Mouse (Mus musculus) neural tube, embryonic 11.5 days (tissue): ENCODE data around the gene 1110008P14Rik. TPM values are rescaled to one million over a fixed set of nuclear protein-coding genes. Genes with fewer than 3 reads are reported as not detected.
A peak's percentile ranks its signal among the peaks of the same experiment; 100 is the strongest.

Experiments used
- ATAC-seq: fragments of 200-750 bp; cut with Nextera tagmentation; 2 replicates; pipeline ENCODE4 v1.8.0; 2017; ENCODE audit warnings: moderate number of reproducible peaks, mild to moderate bottlenecking, moderate TSS enrichment, moderate library complexity; ENCODE audit not compliant: insufficient read depth, low FRiP score, low TSS enrichment
- DNase-seq: peaks from one replicate; pipeline ENCODE4 v3.0.0-alpha.2; 2015; ENCODE audit warnings: low spot score
- H3K27ac ChIP-seq: fragments of 300-500 bp; sonication (generic); 2 replicates; pipeline ENCODE4 v1.5.1; 2014; ENCODE audit warnings: low read depth, mild to moderate bottlenecking, low read length
- H3K27me3 ChIP-seq: fragments of 300-500 bp; sonication (generic); 2 replicates; pipeline ENCODE4 v1.6.1; 2014; ENCODE audit warnings: mild to moderate bottlenecking, low read length, mixed read lengths; ENCODE audit not compliant: control insufficient read depth, insufficient read depth
- H3K36me3 ChIP-seq: fragments of 300-500 bp; sonication (generic); 2 replicates; pipeline ENCODE4 v1.6.1; 2014; ENCODE audit warnings: mild to moderate bottlenecking, low read length, moderate library complexity, mixed read lengths; ENCODE audit not compliant: control insufficient read depth, insufficient read depth
- H3K4me1 ChIP-seq: fragments of 300-500 bp; sonication (generic); 2 replicates; pipeline ENCODE4 v1.6.1; 2014; ENCODE audit warnings: low read length, mixed read lengths; ENCODE audit not compliant: control insufficient read depth, insufficient read depth
- H3K4me2 ChIP-seq: fragments of 300-500 bp; sonication (generic); 2 replicates; pipeline ENCODE4 v1.6.1; 2014; ENCODE audit warnings: low read depth, mild to moderate bottlenecking, moderate library complexity
- H3K4me3 ChIP-seq: fragments of 300-500 bp; sonication (generic); 2 replicates; pipeline ENCODE4 v1.5.1; 2014; ENCODE audit warnings: low read depth, low read length
- H3K9ac ChIP-seq: fragments of 300-500 bp; sonication (generic); 2 replicates; pipeline ENCODE4 v1.6.1; 2014; ENCODE audit warnings: mild to moderate bottlenecking, low read length
- H3K9me3 ChIP-seq: fragments of 300-500 bp; sonication (generic); 2 replicates; pipeline ENCODE4 v1.6.1; 2016; ENCODE audit warnings: low read length; ENCODE audit not compliant: control insufficient read depth
- WGBS: fragments of 180-500 bp; shearing (Covaris S2); extraction: QIAGEN DNeasy Blood & Tissue Kit; methylation state at CpG from one replicate; pipeline ENCODE4 v1.1.7; 2014; 5-methylcytosine and 5-hydroxymethylcytosine counted together
- polyA plus RNA-seq: library from polyadenylated mRNA; unstranded; fragments of >200 nt; fragmentation: Nextera tagmentation; extraction: Ambion mirVana; gene quantifications from 2 replicates; pipeline ENCODE4 v1.2.1, GENCODE M21; 2014

The 1110008P14Rik gene
- polyA plus RNA-seq, 1 experiment from 2014 or later, result 65.6 TPM

GRCm38 (mm10) chr2:32423481-32424331, 42.0 kb upstream of the 1110008P14Rik start:
- Histone ChIP-seq H3K9ac (peak overlapping the region; percentile 41; the same call in 1 of the 2 replicates), H3K4me3 (peak overlapping the region; percentile 30), H3K4me2 (peak overlapping the region; percentile 60), H3K27ac (peak overlapping the region; percentile 70), H3K4me1 (peaks cover 21% of the 10 kb centered on the region), H3K27me3 (no peaks in the 10 kb centered on the region), H3K36me3 (peaks cover 10% of the 10 kb centered on the region), H3K9me3 (no peaks in the 10 kb centered on the region)
- DNase-seq (peak; percentile 72), ATAC-seq (peak; percentile 91)
- WGBS, result 2% methylated on average over 14 of the region's 14 CpGs

GRCm38 (mm10) chr2:32421851-32422251, 40.1 kb upstream of the 1110008P14Rik start:
- Histone ChIP-seq H3K4me2 (no peak overlapping the region), H3K4me1 (peaks cover 15% of the 10 kb centered on the region), H3K27me3 (no peaks in the 10 kb centered on the region), H3K9me3 (no peaks in the 10 kb centered on the region), H3K4me3 (no peak overlapping the region), H3K9ac (no peak overlapping the region), H3K36me3 (peaks cover 15% of the 10 kb centered on the region), H3K27ac (no peak overlapping the region)
- 98% methylated on average over 6 of the region's 6 CpGs for WGBS
- DNase-seq (no peak), ATAC-seq (no peak)

- H3K9ac ChIP-seq, result no peak overlapping the region
- peaks cover 15% of the 10 kb centered on the region for H3K4me1 ChIP-seq
- no peaks in the 10 kb centered on the region for H3K27me3 ChIP-seq
- no peak overlapping the region for H3K4me3 ChIP-seq
- H3K27ac ChIP-seq, result no peak overlapping the region
- ATAC-seq (no peak), DNase-seq (no peak)
- no peaks in the 10 kb centered on the region for H3K9me3 ChIP-seq
- peaks cover 27% of the 10 kb centered on the region for H3K36me3 ChIP-seq
- no peak overlapping the region for H3K4me2 ChIP-seq
- WGBS, result 89% methylated on average over 6 of the region's 6 CpGs
These were observed 38.9 kb upstream of the 1110008P14Rik start for GRCm38 (mm10) chr2:32420647-32421046.

GRCm38 (mm10) chr2:32420066-32420608, 38.4 kb upstream of the 1110008P14Rik start:
- Histone ChIP-seq H3K9ac (no peak overlapping the region), H3K4me1 (peaks cover 15% of the 10 kb centered on the region), H3K27me3 (no peaks in the 10 kb centered on the region), H3K4me3 (no peak overlapping the region), H3K27ac (no peak overlapping the region), H3K9me3 (no peaks in the 10 kb centered on the region), H3K4me2 (no peak overlapping the region), H3K36me3 (peaks cover 32% of the 10 kb centered on the region)
- WGBS, result 90% methylated on average over 12 of the region's 12 CpGs
- no peak for ATAC-seq
- DNase-seq, result no peak

- DNase-seq (no peak), ATAC-seq (no peak)
- no peaks in the 10 kb centered on the region for H3K9me3 ChIP-seq
- WGBS, result 96% methylated on average over 3 of the region's 3 CpGs
- H3K4me2 ChIP-seq, result no peak overlapping the region
- no peak overlapping the region for H3K9ac ChIP-seq
- no peak overlapping the region for H3K27ac ChIP-seq
- no peaks in the 10 kb centered on the region for H3K27me3 ChIP-seq
- H3K36me3 ChIP-seq, result peaks cover 37% of the 10 kb centered on the region
- H3K4me1 ChIP-seq, result peaks cover 13% of the 10 kb centered on the region
- no peak overlapping the region for H3K4me3 ChIP-seq
These were observed 37.6 kb upstream of the 1110008P14Rik start for GRCm38 (mm10) chr2:32419359-32419758.

GRCm38 (mm10) chr2:32418430-32419151, 36.9 kb upstream of the 1110008P14Rik start:
- WGBS, result 89% methylated on average over 12 of the region's 12 CpGs
- no peak overlapping the region for H3K9ac ChIP-seq
- H3K27me3 ChIP-seq, result no peaks in the 10 kb centered on the region
- DNase-seq (no peak), ATAC-seq (no peak)
- H3K27ac ChIP-seq, result no peak overlapping the region
- peaks cover 6% of the 10 kb centered on the region for H3K4me1 ChIP-seq
- H3K9me3 ChIP-seq, result no peaks in the 10 kb centered on the region
- H3K4me2 ChIP-seq, result no peak overlapping the region
- no peak overlapping the region for H3K4me3 ChIP-seq
- peaks cover 39% of the 10 kb centered on the region for H3K36me3 ChIP-seq

GRCm38 (mm10) chr2:32417486-32417885, 35.7 kb upstream of the 1110008P14Rik start:
- DNase-seq (no peak), ATAC-seq (no peak)
- Histone ChIP-seq H3K27me3 (no peaks in the 10 kb centered on the region), H3K36me3 (peaks cover 39% of the 10 kb centered on the region), H3K4me2 (no peak overlapping the region), H3K9me3 (no peaks in the 10 kb centered on the region), H3K27ac (no peak overlapping the region), H3K9ac (no peak overlapping the region), H3K4me1 (no peaks in the 10 kb centered on the region), H3K4me3 (no peak overlapping the region)
- WGBS, result 93% methylated on average over 8 of the region's 8 CpGs

- Histone ChIP-seq H3K9ac (no peak overlapping the region), H3K4me3 (no peak overlapping the region), H3K9me3 (no peaks in the 10 kb centered on the region), H3K27me3 (no peaks in the 10 kb centered on the region), H3K36me3 (peaks cover 39% of the 10 kb centered on the region), H3K27ac (no peak overlapping the region), H3K4me1 (no peaks in the 10 kb centered on the region), H3K4me2 (no peak overlapping the region)
- ATAC-seq (no peak), DNase-seq (no peak)
- WGBS, result 87% methylated on average over 2 of the region's 2 CpGs
These were observed 34.8 kb upstream of the 1110008P14Rik start for GRCm38 (mm10) chr2:32416556-32416955.
